8 mouse cellular contexts compared by ENCODE assay signal in genomic region chr11:45539459-45539858, GRCm38 (mm10).
A peak's percentile ranks its signal among the peaks of the same experiment; 100 is the strongest.
DNase-seq lines count a peak whose midpoint lies in the region; ATAC-seq and TF ChIP-seq lines count a peak whose summit lies in the region.

No protein-coding gene starts in this region.

- no peak overlapping the region for H3K9ac ChIP-seq in heart, postnatal 0 days (replicated peaks; ENCODE audit: low read depth, low read length)
- H3K9ac ChIP-seq in liver, embryonic 14.5 days (replicated peaks), result no peak overlapping the region

- peak; percentile 61 for DNase-seq in 3T3-L1 (ENCODE audit: low read depth, low spot score)
- peak; percentile 80 for DNase-seq in heart, postnatal 0 days (ENCODE audit: low spot score)
- peak; percentile 75 to 83 for DNase-seq in kidney, postnatal 25 days
- peak; percentile 1 to 9 (median 3) for DNase-seq in liver, embryonic 14.5 days (ENCODE audit: low read depth in 3 of 3, low spot score in 3 of 3)
- DNase-seq in ovary, postnatal 10 days (ENCODE audit: low spot score), result peak; percentile 43
- peak; percentile 19 for DNase-seq in thymus, postnatal 14 days

- no peaks in the 10 kb centered on the region for H3K36me3 ChIP-seq in heart, postnatal 0 days (replicated peaks; ENCODE audit: control insufficient read depth, insufficient read depth, low read length)
- H3K36me3 ChIP-seq in liver, embryonic 14.5 days (replicated peaks; ENCODE audit: control insufficient read depth, insufficient read depth, low read depth), result no peaks in the 10 kb centered on the region

- H3K27ac ChIP-seq in bone marrow, adult 2 months (ENCODE audit: control insufficient read depth, insufficient read depth, low read depth, low read length, poor library complexity), result no peak overlapping the region
- no peak overlapping the region for H3K27ac ChIP-seq in embryonic fibroblast, embryonic 13.5 days (ENCODE audit: insufficient read depth, low read length)
- no peak overlapping the region for H3K27ac ChIP-seq in heart, postnatal 0 days (ENCODE audit: low read depth)
- H3K27ac ChIP-seq in liver, embryonic 14.5 days, result no peak overlapping the region

- ATAC-seq in heart, postnatal 0 days (ENCODE audit: insufficient read depth, low read depth), result peak; percentile 66
- no peak for ATAC-seq in liver, embryonic 14.5 days (ENCODE audit: insufficient read depth)

- peak; percentile 51; the same call in 1 of the 2 replicates for TF ChIP-seq CTCF in bone marrow, adult 2 months (IDR thresholded peaks at IDR 0.05; ENCODE audit: control insufficient read depth, insufficient read depth, low read length)
- TF ChIP-seq CTCF in embryonic fibroblast, embryonic 13.5 days (IDR thresholded peaks at IDR 0.05; ENCODE audit: borderline replicate concordance, insufficient read depth, low read length), result peak; percentile 53; the same call in 1 of the 2 replicates
- TF ChIP-seq CTCF in heart, postnatal 0 days (IDR thresholded peaks at IDR 0.05; ENCODE audit: low read depth), result peak; percentile 83
- peak; percentile 52 for TF ChIP-seq CTCF in liver, embryonic 14.5 days (IDR thresholded peaks at IDR 0.05; ENCODE audit: low read depth)

- no peaks in the 10 kb centered on the region; the same call in 1 of the 2 replicates for H3K4me1 ChIP-seq in bone marrow, adult 2 months (ENCODE audit: control insufficient read depth, insufficient read depth, low read length)
- no peaks in the 10 kb centered on the region for H3K4me1 ChIP-seq in embryonic fibroblast, embryonic 13.5 days (ENCODE audit: control insufficient read depth, insufficient read depth, low read length)
- H3K4me1 ChIP-seq in heart, postnatal 0 days (ENCODE audit: control insufficient read depth, insufficient read depth), result no peaks in the 10 kb centered on the region
- H3K4me1 ChIP-seq in liver, embryonic 14.5 days (replicated peaks; ENCODE audit: control insufficient read depth in 2 of 2, insufficient read depth in 2 of 2, low read length in 1 of 2), result no peaks in the 10 kb centered on the region

- no peak overlapping the region for H3K4me3 ChIP-seq in bone marrow, adult 2 months (replicated peaks; ENCODE audit: control insufficient read depth, low read depth, low read length)
- no peak overlapping the region for H3K4me3 ChIP-seq in embryonic fibroblast, embryonic 13.5 days (ENCODE audit: insufficient read depth, low read length)
- no peak overlapping the region for H3K4me3 ChIP-seq in heart, postnatal 0 days (ENCODE audit: low read depth, low read length)
- no peak overlapping the region for H3K4me3 ChIP-seq in liver, embryonic 14.5 days (ENCODE audit: insufficient read depth in 1 of 2, low read depth in 2 of 2, low read length in 2 of 2)

- no peak overlapping the region for H3K4me2 ChIP-seq in heart, postnatal 0 days (ENCODE audit: low read depth, low read length)
- no peak overlapping the region for H3K4me2 ChIP-seq in liver, embryonic 14.5 days (ENCODE audit: low read depth)

- H3K9me3 ChIP-seq in heart, postnatal 0 days (replicated peaks; ENCODE audit: control insufficient read depth, low read length), result no peaks in the 10 kb centered on the region
- H3K9me3 ChIP-seq in liver, embryonic 14.5 days (ENCODE audit: control insufficient read depth, low read length), result no peaks in the 10 kb centered on the region

- 48% methylated on average over 4 of the region's 4 CpGs for WGBS in bone marrow, adult 2 months
- 33% methylated on average over 4 of the region's 4 CpGs for WGBS in heart, postnatal 0 days
- WGBS in liver, embryonic 14.5 days (ENCODE audit: insufficient replicate concordance), result 46% methylated on average over 4 of the region's 4 CpGs

- H3K27me3 ChIP-seq in heart, postnatal 0 days (ENCODE audit: control insufficient read depth, insufficient read depth, low read length), result no peaks in the 10 kb centered on the region
- H3K27me3 ChIP-seq in liver, embryonic 14.5 days (ENCODE audit: control insufficient read depth, insufficient read depth, low read length), result no peaks in the 10 kb centered on the region

- TF ChIP-seq EP300 in heart, postnatal 0 days (IDR thresholded peaks at IDR 0.05; ENCODE audit: low read depth), result no peak
- TF ChIP-seq EP300 in liver, embryonic 14.5 days (IDR thresholded peaks at IDR 0.05; ENCODE audit: low read depth), result no peak

- TF ChIP-seq POLR2A in bone marrow, adult 2 months (IDR thresholded peaks at IDR 0.05; ENCODE audit: borderline replicate concordance, control insufficient read depth, low read depth, low read length), result no peak
- no peak for TF ChIP-seq POLR2A in embryonic fibroblast, embryonic 13.5 days (IDR thresholded peaks at IDR 0.05; ENCODE audit: low read depth, low read length)

Comparison
In these comparisons a context has a peak if more than half of its experiments do, and no peak if none do; other contexts are left out.
1. DNase-seq: peak in every context shown above with its lines; median percentile 80 in heart, postnatal 0 days; 79 in kidney, postnatal 25 days; 61 in 3T3-L1; 43 in ovary, postnatal 10 days; 19 in thymus, postnatal 14 days; 3 in liver, embryonic 14.5 days.